Mouse (Mus musculus): ENCODE data around the gene Gdi2.

- no peak for TF ChIP-seq GATA1 (IDR thresholded peaks at IDR 0.05; ENCODE audit: borderline replicate concordance, low read length)
- TF ChIP-seq FLI1 (IDR thresholded peaks at IDR 0.05; ENCODE audit: low read length), result no peak
Observed at GRCm38 (mm10) chr13:3526328-3526727, 11.5 kb upstream of the Gdi2 start.
